Mouse (Mus musculus) ovary, postnatal 14 days (tissue): Measurements from ENCODE around the gene Metap1.

Experiments
- DNase-seq: peaks from one replicate; pipeline ENCODE4 v3.0.0; 2022; ENCODE audit warnings: low spot score

Gene Metap1

GRCm38 (mm10) chr3:138452169-138452568, 37.1 kb downstream of the Metap1 start:
- DNase-seq = no peak

GRCm38 (mm10) chr3:138448077-138448860, 41.0 kb downstream of the Metap1 start:
- no peak for DNase-seq

DNA sequence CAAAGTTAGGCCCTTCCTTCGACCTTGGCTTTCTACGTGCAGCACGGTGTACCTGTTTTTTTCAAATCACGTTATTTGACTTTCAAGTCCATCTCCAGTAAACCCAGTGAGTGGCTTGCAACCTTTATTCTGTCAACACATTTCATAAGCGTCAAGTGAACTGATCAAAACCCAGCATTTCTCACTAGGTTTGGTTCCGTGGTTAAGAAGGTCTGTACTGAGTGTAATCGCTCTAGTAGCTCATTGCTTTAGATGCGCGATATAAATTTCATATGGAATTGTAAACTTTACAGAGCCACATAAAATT, 45.9 kb downstream of the Metap1 start:
- no peak for DNase-seq

- peak; percentile 83 for DNase-seq
These were observed 46.5 kb downstream of the Metap1 start, which contains the start of gene Adh5 for GRCm38 (mm10) chr3:138442612-138443464. Adh5 (plus strand) TSS chr3:138443093.

GRCm38 (mm10) chr3:138442203-138442602, 47.1 kb downstream of the Metap1 start:
- no peak for DNase-seq

DNA sequence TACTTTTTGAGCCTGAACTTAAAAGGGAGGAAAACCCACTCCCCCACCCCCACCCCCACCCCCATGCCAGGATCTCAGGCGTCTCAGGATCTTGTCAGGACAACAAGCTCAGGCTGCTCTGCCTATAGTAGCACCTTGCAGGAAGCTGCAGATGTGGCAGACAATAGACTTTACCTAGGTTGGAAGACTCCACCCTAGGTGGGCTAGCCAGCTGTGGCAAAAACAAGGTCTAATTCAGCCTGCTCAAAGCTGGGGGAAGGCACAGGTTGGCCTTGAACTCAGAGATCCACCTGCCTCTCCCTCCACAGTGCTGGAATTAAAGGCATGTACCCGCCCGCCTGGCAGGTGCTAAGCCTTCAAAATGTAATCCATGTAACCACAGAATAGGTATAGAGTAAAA, 50.6 kb downstream of the Metap1 start:
- no peak for DNase-seq

- no peak for DNase-seq
These were observed 57.5 kb downstream of the Metap1 start for GRCm38 (mm10) chr3:138431835-138432234.

- no peak for DNase-seq
These were observed 58.8 kb downstream of the Metap1 start for GRCm38 (mm10) chr3:138430360-138430976.

GRCm38 (mm10) chr3:138424247-138424646, 65.1 kb downstream of the Metap1 start:
- DNase-seq = no peak

GRCm38 (mm10) chr3:138423664-138424063, 65.7 kb downstream of the Metap1 start:
- no peak for DNase-seq

GRCm38 (mm10) chr3:138420385-138420784, 68.9 kb downstream of the Metap1 start:
- no peak for DNase-seq

DNA sequence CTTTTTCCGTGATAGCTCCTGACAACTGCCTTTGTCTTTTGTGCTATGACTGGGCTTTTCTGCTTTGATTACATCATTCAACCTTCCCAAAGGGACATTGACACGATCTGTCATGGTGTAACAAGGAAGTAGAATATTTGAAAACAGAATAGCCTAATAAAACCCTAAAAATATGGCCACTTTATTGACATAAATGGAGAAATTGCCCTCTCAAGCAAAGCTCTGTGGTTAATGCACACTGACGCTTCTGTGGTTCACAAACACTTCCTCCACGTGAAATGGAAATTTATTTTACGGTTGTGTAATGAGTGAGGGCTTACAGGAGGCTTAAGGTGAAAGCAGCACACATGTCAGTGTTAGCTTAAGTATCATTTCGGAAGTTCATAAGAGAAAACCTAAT, 69.9 kb downstream of the Metap1 start:
- DNase-seq = no peak

- no peak for DNase-seq
These were observed 74.1 kb downstream of the Metap1 start, which contains the start of gene Adh4 for GRCm38 (mm10) chr3:138415121-138415690. Adh4 (plus strand) TSS chr3:138415466.

DNA sequence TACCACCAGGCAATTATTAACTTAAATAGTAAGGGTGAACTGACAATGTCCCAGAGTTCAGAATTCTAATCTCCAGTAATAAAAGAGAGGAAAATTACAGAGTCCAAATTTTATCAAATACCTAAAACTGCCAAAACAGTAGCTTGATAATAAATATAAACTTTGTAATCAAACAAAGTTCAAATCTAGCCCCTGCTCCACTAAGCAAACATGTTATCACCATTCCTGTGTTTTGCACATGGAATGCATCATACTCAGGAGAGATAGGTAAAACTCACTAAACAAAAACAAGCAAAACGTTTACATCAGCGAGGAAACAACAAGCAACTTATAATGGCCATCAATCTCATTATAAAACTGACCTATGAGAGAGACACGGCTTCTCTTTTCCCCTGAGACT, 79.1 kb downstream of the Metap1 start:
- no peak for DNase-seq

DNA sequence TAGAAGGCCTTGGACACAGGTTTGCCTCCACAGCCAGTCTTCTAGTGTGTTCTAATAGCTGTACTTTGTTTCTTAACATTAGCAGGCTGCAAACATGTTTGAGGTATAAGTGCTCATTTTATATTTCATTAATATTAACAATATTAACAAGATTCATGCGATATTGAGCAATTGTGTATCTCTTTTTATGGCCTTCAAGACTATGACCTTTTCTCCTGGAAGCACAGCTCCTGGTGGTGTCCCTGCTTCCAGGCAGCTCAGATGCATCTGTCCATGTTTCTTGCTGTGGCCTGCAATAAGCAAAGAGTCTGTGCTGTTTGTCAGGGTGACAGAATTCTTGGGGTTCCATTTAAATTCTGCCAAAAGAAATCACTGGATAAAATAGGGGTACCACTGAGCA, 79.7 kb downstream of the Metap1 start:
- DNase-seq = no peak
